17 mouse cellular contexts compared by ENCODE assay signal in the genomic region with DNA sequence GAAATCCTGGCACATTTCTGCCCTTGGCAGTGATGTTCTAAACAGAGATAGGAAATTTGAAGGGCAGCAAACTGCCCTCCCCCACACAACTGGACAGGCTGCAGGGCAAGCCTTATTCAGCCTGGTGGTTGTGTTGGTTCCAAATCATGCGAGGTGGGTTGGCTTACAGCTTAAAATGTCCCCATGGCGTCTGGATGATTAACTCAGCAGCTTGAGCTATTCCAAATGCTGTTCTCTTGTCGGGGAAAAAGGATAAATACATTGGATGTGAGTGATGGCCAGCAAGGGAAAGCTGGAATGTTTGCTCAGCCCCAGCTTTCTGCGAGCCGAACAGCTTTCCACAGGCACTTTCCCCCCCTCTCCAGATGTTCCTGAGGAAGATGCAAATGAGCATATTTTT.
DNase-seq lines count a peak whose midpoint lies in the region; ATAC-seq and TF ChIP-seq lines count a peak whose summit lies in the region.
"Had no signal": no experiment of that assay in that cellular context is flagged by ENCODE, and none has a peak within 500 bp of the region (broad histone marks: within the 10 kb centered on the region; RNA-seq: fewer than 3 reads in every experiment).

No protein-coding gene starts in this region.

- no peak overlapping the region for H3K27ac ChIP-seq in embryonic facial prominence, embryonic 14.5 days (replicated peaks; ENCODE audit: low read depth, low read length)
- H3K27ac ChIP-seq in embryonic facial prominence, embryonic 10.5 days (replicated peaks) = no peak overlapping the region
- no peak overlapping the region for H3K27ac ChIP-seq in lung, embryonic 14.5 days (ENCODE audit: low read depth)
- H3K27ac ChIP-seq: embryonic facial prominence, embryonic 12.5 days; forebrain, embryonic 13.5 days; heart, embryonic 13.5 days; hindbrain, embryonic 13.5 days; liver, embryonic 14.5 days; midbrain, embryonic 13.5 days; neural tube, embryonic 13.5 days had no signal

- no peak for ATAC-seq in embryonic facial prominence, embryonic 14.5 days (ENCODE audit: low read depth)
- ATAC-seq in lung, embryonic 14.5 days (ENCODE audit: insufficient read depth) = no peak; the same call in 1 of the 2 replicates
- ATAC-seq: forebrain, embryonic 13.5 days; midbrain, embryonic 13.5 days had no signal

- H3K9me3 ChIP-seq in embryonic facial prominence, embryonic 14.5 days (ENCODE audit: control insufficient read depth, low read length) = no peaks in the 10 kb centered on the region
- H3K9me3 ChIP-seq in embryonic facial prominence, embryonic 10.5 days = no peaks in the 10 kb centered on the region
- H3K9me3 ChIP-seq in lung, embryonic 14.5 days (ENCODE audit: low read depth, low read length) = no peaks in the 10 kb centered on the region
- H3K9me3 ChIP-seq: embryonic facial prominence, embryonic 12.5 days; forebrain, embryonic 13.5 days; heart, embryonic 13.5 days; hindbrain, embryonic 13.5 days; midbrain, embryonic 13.5 days; neural tube, embryonic 13.5 days had no signal

- H3K36me3 ChIP-seq in embryonic facial prominence, embryonic 14.5 days (ENCODE audit: control insufficient read depth, insufficient read depth, low read length) = no peaks in the 10 kb centered on the region
- H3K36me3 ChIP-seq in embryonic facial prominence, embryonic 10.5 days (replicated peaks) = no peaks in the 10 kb centered on the region
- H3K36me3 ChIP-seq in lung, embryonic 14.5 days (ENCODE audit: insufficient read depth) = no peaks in the 10 kb centered on the region
- H3K36me3 ChIP-seq: embryonic facial prominence, embryonic 12.5 days; heart, embryonic 13.5 days; hindbrain, embryonic 13.5 days; midbrain, embryonic 13.5 days; neural tube, embryonic 13.5 days had no signal

- 41% methylated on average over 5 of the region's 5 CpGs for WGBS in embryonic facial prominence, embryonic 14.5 days
- 78% methylated on average over 5 of the region's 5 CpGs for WGBS in embryonic facial prominence, embryonic 10.5 days
- 14% methylated on average over 5 of the region's 5 CpGs for WGBS in lung, embryonic 14.5 days

- no peak overlapping the region for H3K9ac ChIP-seq in embryonic facial prominence, embryonic 14.5 days (ENCODE audit: low read depth, low read length)
- H3K9ac ChIP-seq in lung, embryonic 14.5 days = no peak overlapping the region
- H3K9ac ChIP-seq: embryonic facial prominence, embryonic 12.5 days; forebrain, embryonic 13.5 days; heart, embryonic 13.5 days; hindbrain, embryonic 13.5 days; liver, embryonic 14.5 days; midbrain, embryonic 13.5 days; neural tube, embryonic 13.5 days had no signal

- no peaks in the 10 kb centered on the region for H3K4me1 ChIP-seq in embryonic facial prominence, embryonic 14.5 days (ENCODE audit: control insufficient read depth, insufficient read depth, low read length)
- no peaks in the 10 kb centered on the region for H3K4me1 ChIP-seq in embryonic facial prominence, embryonic 10.5 days
- H3K4me1 ChIP-seq in lung, embryonic 14.5 days (ENCODE audit: insufficient read depth) = no peaks in the 10 kb centered on the region
- H3K4me1 ChIP-seq: embryonic facial prominence, embryonic 12.5 days; forebrain, embryonic 13.5 days; heart, embryonic 13.5 days; midbrain, embryonic 13.5 days; neural tube, embryonic 13.5 days had no signal

- H3K27me3 ChIP-seq in embryonic facial prominence, embryonic 14.5 days (replicated peaks; ENCODE audit: control insufficient read depth, insufficient read depth, low read length) = no peaks in the 10 kb centered on the region
- H3K27me3 ChIP-seq in embryonic facial prominence, embryonic 10.5 days (replicated peaks; ENCODE audit: low read depth, poor library complexity, severe bottlenecking) = no peaks in the 10 kb centered on the region
- H3K27me3 ChIP-seq in lung, embryonic 14.5 days (ENCODE audit: insufficient read depth, low read length) = no peaks in the 10 kb centered on the region
- H3K27me3 ChIP-seq: embryonic facial prominence, embryonic 12.5 days; forebrain, embryonic 13.5 days; heart, embryonic 13.5 days had no signal

- peak; percentile 27 for DNase-seq in embryonic facial prominence, embryonic 14.5 days (ENCODE audit: low spot score)
- DNase-seq in embryonic facial prominence, embryonic 10.5 days (ENCODE audit: low spot score) = no peak
- peak; percentile 70 for DNase-seq in lung, embryonic 14.5 days
- no peak for DNase-seq in lung, postnatal 14 days
- DNase-seq in brain, adult 2 months (ENCODE audit: low read depth, low spot score) = peak; percentile 23
- DNase-seq in lung, postnatal 36 days = peak; percentile 1
- DNase-seq in kidney, postnatal 36 days = no peak
- DNase-seq in frontal cortex, postnatal 36 days (ENCODE audit: low spot score in 2 of 2) = no peak
- DNase-seq: gastrocnemius, postnatal 10 days; right cerebral cortex, postnatal 25 days had no signal

- H3K4me3 ChIP-seq in embryonic facial prominence, embryonic 14.5 days (ENCODE audit: low read depth, low read length) = no peak overlapping the region
- no peak overlapping the region for H3K4me3 ChIP-seq in embryonic facial prominence, embryonic 10.5 days
- no peak overlapping the region for H3K4me3 ChIP-seq in lung, embryonic 14.5 days (ENCODE audit: low read depth, low read length)
- H3K4me3 ChIP-seq: embryonic facial prominence, embryonic 12.5 days; forebrain, embryonic 13.5 days; heart, embryonic 13.5 days; hindbrain, embryonic 13.5 days; midbrain, embryonic 13.5 days; neural tube, embryonic 13.5 days had no signal

- H3K4me2 ChIP-seq in embryonic facial prominence, embryonic 14.5 days (ENCODE audit: low read depth, low read length) = no peak overlapping the region
- no peak overlapping the region for H3K4me2 ChIP-seq in lung, embryonic 14.5 days
- H3K4me2 ChIP-seq: embryonic facial prominence, embryonic 12.5 days; forebrain, embryonic 13.5 days; heart, embryonic 13.5 days; hindbrain, embryonic 13.5 days; midbrain, embryonic 13.5 days; neural tube, embryonic 13.5 days had no signal

- no peak for TF ChIP-seq CTCF in lung, embryonic 14.5 days (IDR thresholded peaks at IDR 0.05; ENCODE audit: low read depth)

Comparison
In these comparisons a context has a peak if more than half of its experiments do, and no peak if none do; other contexts are left out.
1. DNase-seq: peak in embryonic facial prominence, embryonic 14.5 days (single experiment), lung, embryonic 14.5 days (single experiment), brain, adult 2 months (single experiment) and lung, postnatal 36 days (single experiment); none in embryonic facial prominence, embryonic 10.5 days (single experiment), lung, postnatal 14 days (single experiment), kidney, postnatal 36 days (0 of 2) and frontal cortex, postnatal 36 days (0 of 2).